Mouse (Mus musculus) hematopoietic stem cell, adult 5-6 weeks (primary cell): ENCODE results near the gene Os9. TPM values are rescaled to one million over a fixed set of nuclear protein-coding genes. Genes with fewer than 3 reads are reported as not detected.

ENCODE experiments used
- ATAC-seq, 2 experiments: fragments of 125-278 bp in 1 of 2; replicated peaks in 1 of 2; 2 replicates each; pipeline ENCODE4 v1.8.0; 2016 to 2017; ENCODE audit warnings: inconsistent platforms in 2 of 2, mild to moderate bottlenecking in 2 of 2, moderate number of reproducible peaks in 2 of 2, low read depth in 1 of 2, moderate TSS enrichment in 1 of 2; ENCODE audit not compliant: low FRiP score in 2 of 2, poor library complexity in 2 of 2, severe bottlenecking in 2 of 2, insufficient read depth in 1 of 2, low TSS enrichment in 1 of 2
- total RNA-seq: library from RNA; stranded (forward); fragments of 172-1452, 232-1000 nt; gene quantifications from 2 replicates; pipeline ENCODE4 v1.2.3, GENCODE M21; 2017

The Os9 gene
- 157 and 201 TPM in 2 replicates for total RNA-seq

GRCm38 (mm10) chr10:127121066-127121477, at the start of gene Os9:
Os9 (minus strand) TSS chr10:127121131.
- peak; percentile 91 to 97 for ATAC-seq

- ATAC-seq, result no peak
These were observed 49.1 kb upstream of the Os9 start for GRCm38 (mm10) chr10:127170002-127170401.

GRCm38 (mm10) chr10:127167614-127168192, 46.8 kb upstream of the Os9 start:
- ATAC-seq, result no peak

- ATAC-seq, result no peak
These were observed 46.1 kb upstream of the Os9 start for GRCm38 (mm10) chr10:127166771-127167613.

- ATAC-seq, result no peak
These were observed 45.4 kb upstream of the Os9 start for GRCm38 (mm10) chr10:127166404-127166715.

- ATAC-seq, result peak; percentile 13 to 33; a peak in 2 of 4 replicates
These were observed 44.9 kb upstream of the Os9 start for GRCm38 (mm10) chr10:127165654-127166403.

GRCm38 (mm10) chr10:127165354-127165653, 44.4 kb upstream of the Os9 start:
- no peak for ATAC-seq

GRCm38 (mm10) chr10:127164631-127165353, 43.9 kb upstream of the Os9 start, which contains the start of gene B4galnt1:
B4galnt1 (plus strand) TSS chr10:127165225.
- peak; percentile 59 to 70 for ATAC-seq

- no peak for ATAC-seq
These were observed 43.3 kb upstream of the Os9 start for GRCm38 (mm10) chr10:127164190-127164589.

- ATAC-seq, result peak; percentile 27 to 34
These were observed 41.9 kb upstream of the Os9 start for GRCm38 (mm10) chr10:127162771-127163261.

- no peak for ATAC-seq
These were observed 39.8 kb upstream of the Os9 start for GRCm38 (mm10) chr10:127160728-127161127.

- ATAC-seq, result no peak
These were observed 39.1 kb upstream of the Os9 start for GRCm38 (mm10) chr10:127160081-127160480.

GRCm38 (mm10) chr10:127158471-127158870, 37.5 kb upstream of the Os9 start:
- ATAC-seq, result no peak

GRCm38 (mm10) chr10:127156511-127156910, 35.6 kb upstream of the Os9 start:
- ATAC-seq, result no peak

- no peak for ATAC-seq
These were observed 35.2 kb upstream of the Os9 start for GRCm38 (mm10) chr10:127156089-127156488.

GRCm38 (mm10) chr10:127154652-127155051, 33.7 kb upstream of the Os9 start:
- ATAC-seq, result no peak

- no peak for ATAC-seq
These were observed 33.3 kb upstream of the Os9 start for GRCm38 (mm10) chr10:127154241-127154640.
